8 mouse cellular contexts compared by ENCODE assay signal in the genomic region with DNA sequence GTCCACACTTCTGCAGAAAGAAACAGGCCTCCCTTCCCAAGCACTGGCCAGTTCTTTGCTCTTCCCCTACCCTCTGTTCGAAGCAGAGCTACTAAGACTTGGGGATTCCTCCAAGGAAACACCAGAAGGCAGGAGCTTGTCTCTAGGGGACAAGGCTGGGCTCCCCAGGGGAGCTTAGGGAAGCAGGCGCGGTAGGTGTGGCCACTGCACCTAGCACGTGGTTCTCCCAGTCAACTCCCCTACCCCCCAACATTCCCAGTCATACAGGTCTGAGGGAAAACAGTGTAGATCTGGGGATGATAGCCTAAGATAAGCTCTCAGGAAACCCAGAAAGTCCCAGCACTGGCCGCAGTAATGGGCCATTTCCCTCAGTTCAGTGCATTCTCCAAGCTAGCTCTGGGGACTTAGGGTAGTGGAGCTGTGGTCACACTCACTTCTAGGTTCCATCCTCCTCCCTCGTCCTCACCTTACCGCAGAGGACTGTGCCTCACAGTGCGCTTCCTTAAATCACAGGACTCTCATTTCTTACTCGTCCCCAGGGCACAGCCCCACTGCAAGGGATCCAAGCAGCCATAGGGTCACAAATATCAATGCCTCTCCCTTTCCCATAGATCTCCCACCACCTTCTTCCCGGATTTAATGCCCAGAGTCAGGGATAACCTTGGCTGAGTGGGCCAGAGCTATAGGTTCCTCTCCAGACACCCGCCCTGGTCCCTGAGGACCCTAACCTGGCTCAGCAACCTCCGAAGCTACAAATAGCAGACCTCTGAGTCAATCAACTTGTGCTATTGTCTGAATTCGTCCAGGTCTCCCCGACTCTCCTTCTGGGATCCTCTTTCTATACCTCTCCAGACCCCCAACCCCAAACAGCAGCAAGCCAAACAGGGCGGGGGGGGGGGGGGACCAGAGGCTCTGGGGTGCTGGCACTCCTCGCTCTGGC.
DNase-seq lines count a peak whose midpoint lies in the region; ATAC-seq and TF ChIP-seq lines count a peak whose summit lies in the region.

No protein-coding gene starts in this region.

- peak overlapping the region; percentile 59 to 86 for H3K4me3 ChIP-seq in heart, embryonic 14.5 days (ENCODE audit: control insufficient read depth in 1 of 2, insufficient read depth in 1 of 2, low read depth in 1 of 2, low read length in 2 of 2)
- peak overlapping the region; percentile 55 for H3K4me3 ChIP-seq in cortical plate, adult 2 months (ENCODE audit: insufficient read depth, low read length)
- H3K4me3 ChIP-seq in hindbrain, embryonic 14.5 days (replicated peaks; ENCODE audit: low read length) = peak overlapping the region; percentile 44
- peak overlapping the region; percentile 64 for H3K4me3 ChIP-seq in midbrain, embryonic 13.5 days (replicated peaks)

- H3K27ac ChIP-seq in heart, embryonic 14.5 days (replicated peaks in 1 of 2; ENCODE audit: control insufficient read depth in 1 of 2, insufficient read depth in 1 of 2, low read depth in 2 of 2, low read length in 2 of 2) = peak overlapping the region; percentile 64 to 71
- H3K27ac ChIP-seq in cortical plate, adult 2 months (ENCODE audit: insufficient read depth, low read length) = no peak overlapping the region
- H3K27ac ChIP-seq in hindbrain, embryonic 14.5 days = peak overlapping the region; percentile 88
- H3K27ac ChIP-seq in midbrain, embryonic 13.5 days = 0 out of 2 replicates have a peak overlapping the region, but pooled peaks have one; percentile 83

- no peaks in the 10 kb centered on the region for H3K27me3 ChIP-seq in heart, embryonic 14.5 days (ENCODE audit: control insufficient read depth, insufficient read depth, low read length)
- H3K27me3 ChIP-seq in hindbrain, embryonic 14.5 days (ENCODE audit: control insufficient read depth, insufficient read depth, low read length) = no peaks in the 10 kb centered on the region
- H3K27me3 ChIP-seq in midbrain, embryonic 13.5 days = peaks cover 19% of the 10 kb centered on the region

- WGBS in heart, embryonic 14.5 days = 19% methylated on average over 15 of the region's 16 CpGs
- 7% methylated on average over 15 of the region's 16 CpGs for WGBS in hindbrain, embryonic 14.5 days
- 8% methylated on average over 16 of the region's 16 CpGs for WGBS in midbrain, embryonic 13.5 days

- H3K36me3 ChIP-seq in heart, embryonic 14.5 days (ENCODE audit: control insufficient read depth, insufficient read depth, low read length) = peaks cover 18% of the 10 kb centered on the region
- no peaks in the 10 kb centered on the region for H3K36me3 ChIP-seq in hindbrain, embryonic 14.5 days (replicated peaks; ENCODE audit: control insufficient read depth, insufficient read depth)
- H3K36me3 ChIP-seq in midbrain, embryonic 13.5 days = no peaks in the 10 kb centered on the region

- H3K4me1 ChIP-seq in heart, embryonic 14.5 days (ENCODE audit: control insufficient read depth in 2 of 2, insufficient read depth in 2 of 2, low read length in 2 of 2) = peaks cover 38 to 73% of the 10 kb centered on the region in 2 experiments
- peaks cover 1% of the 10 kb centered on the region; the same call in 1 of the 2 replicates for H3K4me1 ChIP-seq in cortical plate, adult 2 months (ENCODE audit: control insufficient read depth, insufficient read depth, low read length)
- peaks cover 40% of the 10 kb centered on the region for H3K4me1 ChIP-seq in hindbrain, embryonic 14.5 days (replicated peaks; ENCODE audit: control insufficient read depth, insufficient read depth, low read length)
- H3K4me1 ChIP-seq in midbrain, embryonic 13.5 days (replicated peaks) = peaks cover 77% of the 10 kb centered on the region

- no peak for ATAC-seq in heart, embryonic 14.5 days (ENCODE audit: insufficient number of reproducible peaks, insufficient read depth, low FRiP score, low read depth)
- ATAC-seq in hindbrain, embryonic 14.5 days (ENCODE audit: low FRiP score) = 0 out of 2 replicates have a peak, but pooled peaks have one; percentile 5
- ATAC-seq in midbrain, embryonic 13.5 days = peak; percentile 16

- peak overlapping the region; percentile 82 for H3K9ac ChIP-seq in heart, embryonic 14.5 days (ENCODE audit: low read length)
- H3K9ac ChIP-seq in hindbrain, embryonic 14.5 days = peak overlapping the region; percentile 78
- peak overlapping the region; percentile 80 for H3K9ac ChIP-seq in midbrain, embryonic 13.5 days (replicated peaks)

- no peak for TF ChIP-seq POLR2A in cortical plate, adult 2 months (IDR thresholded peaks at IDR 0.05; ENCODE audit: extremely low read depth, insufficient read depth, low read length)

- H3K4me2 ChIP-seq in heart, embryonic 14.5 days (ENCODE audit: low read length) = peak overlapping the region; percentile 77
- peak overlapping the region; percentile 81 for H3K4me2 ChIP-seq in hindbrain, embryonic 14.5 days (replicated peaks)
- peak overlapping the region; percentile 68 for H3K4me2 ChIP-seq in midbrain, embryonic 13.5 days (replicated peaks)

- no peak for TF ChIP-seq CTCF in cortical plate, adult 2 months (IDR thresholded peaks at IDR 0.05; ENCODE audit: extremely low read depth, insufficient read depth, low read length)

- H3K9me3 ChIP-seq in heart, embryonic 14.5 days (ENCODE audit: control insufficient read depth, low read length) = no peaks in the 10 kb centered on the region
- H3K9me3 ChIP-seq in hindbrain, embryonic 14.5 days (ENCODE audit: control insufficient read depth, low read length) = no peaks in the 10 kb centered on the region
- H3K9me3 ChIP-seq in midbrain, embryonic 13.5 days = no peaks in the 10 kb centered on the region

- DNase-seq in heart, adult 9 months (ENCODE audit: low spot score in 2 of 2) = no peak
- DNase-seq in hindbrain, embryonic 14.5 days (ENCODE audit: low spot score) = no peak
- no peak for DNase-seq in urinary bladder, postnatal 36 days (ENCODE audit: low spot score in 2 of 2)
- DNase-seq in urinary bladder, postnatal 10 days (ENCODE audit: low spot score) = no peak
- DNase-seq in embryo, embryonic 10 days (ENCODE audit: low spot score) = no peak
